Mouse (Mus musculus): ENCODE results near the gene Tk2.
"Not testable (repeated sequence)": the region's sequence is repeated elsewhere in the genome, so short reads cannot be mapped to it uniquely, and the experiment has no call there.

The Tk2 gene

DNA sequence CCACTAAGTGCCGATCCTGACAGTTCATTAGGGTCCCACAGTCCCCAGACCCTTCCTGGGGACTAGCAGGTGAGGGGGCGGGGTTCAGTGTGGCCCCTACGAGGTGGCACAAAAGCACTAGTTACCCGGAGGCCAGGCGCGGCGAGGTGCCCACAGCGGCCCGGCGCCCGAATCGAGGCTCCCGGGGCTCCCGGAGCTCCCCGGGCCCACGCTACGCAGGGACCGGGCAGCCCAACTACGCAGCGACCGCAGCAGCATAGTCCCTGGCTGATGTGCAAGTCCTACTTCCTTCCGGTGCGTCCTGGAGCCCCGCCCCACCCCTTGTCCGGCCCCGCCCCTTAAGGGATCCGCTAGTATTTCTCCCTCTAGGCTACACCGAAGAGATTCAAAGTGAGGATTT, at the start of gene Tk2:
Gene Tk2 (minus strand): TSS at position 283 of the 400 bp plus-strand sequence.
- peak; percentile 61 for DNase-seq (ENCODE audit: low read depth, low spot score)

DNA sequence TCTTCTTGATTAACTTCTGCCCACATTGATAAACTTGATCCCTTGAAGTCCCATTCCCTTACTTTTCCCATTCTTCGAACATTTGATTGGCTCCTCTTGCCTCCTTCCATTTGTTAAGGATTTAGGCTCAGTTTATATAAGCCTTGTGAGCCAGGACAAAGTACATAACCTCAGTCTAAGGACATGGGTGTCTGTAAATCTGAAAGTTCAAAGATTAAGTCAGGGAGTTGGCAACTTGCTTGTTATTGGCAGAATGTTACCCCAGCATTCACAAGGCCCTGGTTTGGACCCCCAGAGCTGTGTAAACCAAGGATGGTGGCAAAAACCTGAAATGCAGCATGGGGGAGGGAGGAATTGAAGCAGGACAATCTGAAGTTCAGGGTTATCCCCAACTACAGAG, 46.0 kb upstream of the Tk2 start:
- DNase-seq (ENCODE audit: low read depth, low spot score): no peak

- DNase-seq (ENCODE audit: low read depth, low spot score): not testable (repeated sequence)
These were observed 44.7 kb upstream of the Tk2 start, which contains the start of gene Cmtm2a for GRCm38 (mm10) chr8:104293081-104293480. Gene Cmtm2a (minus strand): TSS chr8:104293181.

- no peak for DNase-seq (ENCODE audit: low read depth, low spot score)
These were observed 20.6 kb upstream of the Tk2 start for GRCm38 (mm10) chr8:104268937-104269440.

DNA sequence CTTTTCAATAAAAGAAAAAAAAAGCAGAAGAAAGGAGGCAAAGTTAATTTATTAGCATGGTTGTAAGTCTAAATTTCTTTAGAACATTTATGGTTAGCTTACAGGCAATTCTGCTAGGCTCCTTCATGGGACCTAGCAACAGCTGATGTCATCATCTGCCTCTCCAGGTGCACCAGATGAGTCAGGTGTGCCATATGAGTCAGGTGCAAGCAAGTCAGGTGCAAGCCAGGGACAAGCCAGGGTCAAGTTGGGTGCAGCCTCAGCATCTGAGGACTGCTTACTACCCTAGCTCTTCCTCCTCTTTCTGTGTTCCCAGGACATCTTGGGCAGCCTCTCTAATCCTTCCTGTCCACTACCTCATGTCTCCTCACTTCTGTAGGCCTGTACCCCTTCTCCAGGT, 20.0 kb upstream of the Tk2 start:
- no peak for DNase-seq (ENCODE audit: low read depth, low spot score)

DNA sequence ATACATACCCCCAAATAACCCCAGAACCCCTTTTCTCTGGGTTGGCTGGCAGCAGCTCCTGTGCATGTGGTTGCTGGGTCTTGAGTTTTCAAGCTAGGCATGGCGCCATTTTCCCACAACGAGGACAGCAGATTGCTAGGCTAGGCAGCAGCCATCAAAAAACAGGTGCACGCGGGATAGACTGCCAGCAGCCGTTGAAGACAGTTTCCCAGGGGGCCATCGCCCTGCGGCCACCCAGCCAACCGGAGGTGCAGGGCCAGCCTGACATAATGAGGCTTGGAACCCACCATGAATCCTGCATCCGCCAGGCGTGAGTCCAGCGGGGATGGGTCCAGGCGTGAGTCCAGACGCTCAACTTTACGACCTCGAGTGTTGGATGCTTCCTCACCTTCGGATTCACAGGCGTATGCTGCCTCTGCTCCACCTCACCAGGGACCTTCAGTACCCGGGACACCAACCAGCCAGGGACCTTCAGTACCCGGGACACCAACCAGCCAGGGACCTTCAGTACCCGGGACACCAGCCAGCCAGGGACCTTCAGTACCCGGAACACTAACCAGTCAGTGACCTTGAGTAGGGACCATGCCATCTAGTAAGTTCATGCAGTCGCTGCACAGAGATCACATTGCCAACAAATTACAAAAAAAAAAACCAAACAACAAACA, 16.0 kb upstream of the Tk2 start:
- DNase-seq (ENCODE audit: low read depth, low spot score): not testable (repeated sequence)

GRCm38 (mm10) chr8:104261802-104262201, 13.4 kb upstream of the Tk2 start:
- DNase-seq (ENCODE audit: low read depth, low spot score): not testable (repeated sequence)

DNA sequence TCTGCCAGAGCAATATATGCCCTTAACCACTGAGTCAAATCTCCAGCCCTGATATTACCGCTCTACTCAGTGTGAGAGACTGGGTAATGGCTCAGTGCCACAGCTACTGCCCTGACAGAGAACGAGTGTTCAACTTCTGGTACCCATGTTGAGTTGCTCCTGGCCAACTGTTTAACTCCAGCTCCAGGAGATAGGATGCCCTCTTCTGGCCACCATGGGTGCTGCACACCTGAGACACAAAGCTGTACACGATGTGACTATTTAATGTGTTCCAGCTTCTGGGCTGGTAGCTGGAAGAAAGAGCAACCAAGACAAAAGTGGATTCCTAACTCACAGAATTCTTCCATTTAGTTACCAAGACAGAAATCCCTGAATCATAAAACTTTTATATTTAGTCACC, 4.7 kb upstream of the Tk2 start:
- DNase-seq (ENCODE audit: low read depth, low spot score): no peak

GRCm38 (mm10) chr8:104251461-104251860, 3.1 kb upstream of the Tk2 start:
- DNase-seq (ENCODE audit: low read depth, low spot score): no peak

DNA sequence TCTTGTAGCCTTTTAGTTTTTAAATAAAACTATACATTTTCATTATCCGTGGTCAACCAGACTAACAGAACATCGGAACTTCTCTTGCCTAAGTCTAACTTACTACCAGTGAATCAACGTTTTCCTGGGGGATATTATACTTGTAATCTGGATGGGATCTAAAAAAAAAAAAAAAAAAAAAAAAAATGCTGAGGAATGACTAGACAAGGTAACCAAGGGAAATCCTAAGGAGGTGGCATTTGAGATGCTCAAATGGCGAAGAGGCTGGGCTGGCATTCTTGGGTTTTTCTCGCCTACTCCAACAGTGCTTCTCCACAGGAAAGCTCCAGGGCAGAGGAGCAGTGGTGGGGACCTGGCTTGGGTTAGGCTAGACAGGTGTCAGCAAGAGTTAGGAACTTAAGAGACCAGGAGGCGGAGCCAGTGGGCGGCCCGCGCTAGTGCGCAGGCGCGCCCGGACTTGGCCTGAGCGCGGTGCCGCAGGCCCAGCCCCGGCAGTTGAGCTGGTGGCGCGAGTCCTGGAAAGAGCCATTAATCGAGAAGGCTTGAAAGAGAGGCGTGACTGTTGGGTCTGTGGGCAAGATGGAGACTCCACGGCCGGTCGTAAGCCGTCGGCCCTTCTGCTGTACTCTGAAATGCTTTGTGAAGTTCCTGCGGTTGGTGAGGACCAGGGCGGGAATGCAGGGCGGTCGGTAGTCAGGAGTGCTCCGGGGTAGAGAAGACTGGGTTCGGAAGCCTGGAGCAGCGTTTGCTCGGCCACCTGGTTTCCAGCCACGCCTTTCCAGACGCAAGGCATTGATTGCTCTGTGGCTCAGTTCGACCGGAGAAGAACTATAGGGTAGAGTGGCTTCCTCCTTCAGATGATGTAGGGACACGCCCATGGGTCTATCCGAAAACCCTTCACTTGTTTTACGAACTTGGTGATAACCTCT, 2.3 kb upstream of the Tk2 start, which contains the start of gene Cklf:
Gene Cklf (plus strand): TSS at position 423 of the 929 bp plus-strand sequence.
- DNase-seq (ENCODE audit: low read depth, low spot score): peak; percentile 78

DNA sequence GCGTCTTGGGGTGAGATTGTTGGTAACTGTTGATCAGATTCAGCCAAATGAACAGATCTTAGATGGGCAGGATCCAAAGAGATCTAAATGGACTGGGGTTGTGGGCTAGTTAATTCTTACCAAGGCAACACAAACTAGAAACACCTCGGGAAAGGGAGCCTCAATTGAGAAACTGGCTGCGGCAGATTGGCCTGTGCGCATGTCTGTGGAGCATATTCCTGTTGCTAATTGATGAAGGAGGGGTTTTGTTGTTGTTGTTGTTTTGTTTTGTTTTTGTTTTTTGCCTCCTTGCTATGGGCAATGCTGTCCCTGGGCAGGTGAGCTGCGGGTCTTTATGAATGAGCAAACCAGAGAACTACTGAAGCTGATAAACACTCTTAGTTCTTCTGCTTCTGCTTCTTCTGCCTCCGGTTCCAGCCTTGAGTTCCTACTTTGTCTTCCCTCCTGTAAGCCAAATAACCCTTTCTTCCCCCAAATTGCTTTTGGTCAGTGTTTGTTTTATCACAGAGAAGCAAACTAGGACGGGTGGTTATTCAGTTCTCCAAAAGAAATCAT, 1.2 kb upstream of the Tk2 start:
- DNase-seq (ENCODE audit: low read depth, low spot score): no peak

GRCm38 (mm10) chr8:104247908-104248275, 466 bp downstream of the Tk2 start:
- no peak for DNase-seq (ENCODE audit: low read depth, low spot score)

DNA sequence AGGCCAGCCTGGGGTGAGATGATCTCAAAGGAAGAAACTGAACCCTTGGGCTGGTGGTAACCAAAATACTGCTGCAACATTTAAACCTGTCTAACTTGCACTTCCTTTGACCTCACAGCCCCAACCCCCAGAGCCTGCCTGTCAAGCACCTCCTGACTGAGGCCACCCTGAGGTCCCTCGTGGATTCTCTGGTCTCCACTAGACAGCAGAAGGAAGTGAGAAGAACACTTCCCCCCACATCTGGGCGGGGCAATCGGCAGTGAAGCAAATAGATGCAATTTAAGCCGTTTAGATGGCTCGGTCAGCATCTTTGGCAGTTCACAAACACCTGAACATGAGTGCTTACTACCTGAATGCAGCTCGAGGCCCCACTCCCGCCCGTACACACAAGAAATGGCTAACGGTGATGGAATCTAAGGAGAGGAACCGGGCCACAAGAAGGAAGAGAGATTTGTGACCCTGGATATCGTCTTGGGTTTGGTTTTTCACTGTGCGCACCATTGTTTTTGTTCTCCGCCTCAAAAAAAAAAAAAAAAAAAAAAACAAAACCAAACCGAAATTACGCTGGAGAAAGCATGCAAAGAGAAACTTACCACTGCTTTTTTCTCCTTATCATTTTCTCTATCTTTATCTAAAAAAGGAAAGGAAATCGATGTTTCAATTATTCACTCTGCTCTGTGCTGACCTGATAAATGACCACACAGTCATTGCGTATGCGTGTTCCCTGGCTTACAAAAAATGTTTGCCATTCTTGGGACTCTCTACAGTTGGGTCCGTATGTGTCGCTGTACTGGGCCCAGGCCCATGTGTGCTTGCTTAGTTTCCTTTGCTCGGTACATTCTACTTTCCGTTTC, 1.1 kb downstream of the Tk2 start:
- no peak for DNase-seq (ENCODE audit: low read depth, low spot score)

DNA sequence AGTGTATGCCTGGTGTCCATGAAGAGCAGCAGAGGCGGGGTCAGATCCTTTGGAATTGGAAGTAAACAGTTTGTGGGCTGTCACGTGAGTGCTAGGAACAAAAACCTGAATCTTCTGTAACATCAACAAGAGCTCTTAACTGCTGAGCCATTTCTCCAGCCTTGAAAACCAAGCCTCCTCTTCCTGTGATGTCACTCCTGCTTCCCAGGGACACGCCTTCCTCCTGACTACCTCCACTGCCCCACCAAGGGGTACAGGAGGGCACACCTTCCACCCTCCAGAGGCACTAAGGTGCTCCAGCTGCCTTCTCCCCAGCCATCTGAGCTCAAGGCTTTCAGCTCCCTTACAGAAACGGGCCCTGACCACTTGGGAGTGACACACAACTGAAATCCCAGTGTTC, 1.7 kb downstream of the Tk2 start:
- DNase-seq (ENCODE audit: low read depth, low spot score): no peak

DNA sequence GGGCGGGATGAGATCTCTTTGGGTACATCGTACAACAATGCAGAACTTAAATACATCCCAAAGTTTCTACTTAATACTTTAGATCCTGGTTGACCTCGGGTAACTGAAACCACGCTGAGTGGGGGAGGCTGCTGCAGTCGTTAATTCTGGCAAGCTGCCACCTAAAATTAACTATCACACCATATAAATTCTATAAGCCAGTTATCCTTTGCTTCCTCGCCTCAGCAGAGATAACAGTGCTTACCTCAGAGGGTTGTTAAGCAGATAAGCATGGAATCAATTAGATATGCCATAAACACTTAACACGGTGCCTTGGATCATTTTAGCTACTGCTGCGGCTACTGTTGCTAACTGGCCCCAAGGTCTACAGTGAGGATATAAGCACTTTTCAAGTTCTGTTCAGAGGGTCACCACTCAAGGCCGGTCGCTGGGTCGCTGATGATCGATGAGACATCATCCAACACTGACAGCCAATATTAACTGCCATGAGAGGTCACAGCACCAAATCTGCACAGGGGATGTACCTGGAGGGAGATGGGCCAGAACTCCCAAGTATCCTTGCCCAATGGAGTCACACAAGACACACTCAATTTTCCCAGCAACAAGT, 6.2 kb downstream of the Tk2 start:
- DNase-seq (ENCODE audit: low read depth, low spot score): no peak

GRCm38 (mm10) chr8:104239418-104239861, 8.9 kb downstream of the Tk2 start:
- no peak for DNase-seq (ENCODE audit: low read depth, low spot score)

GRCm38 (mm10) chr8:104234573-104234972, 13.8 kb downstream of the Tk2 start:
- no peak for DNase-seq (ENCODE audit: low read depth, low spot score)

- no peak for DNase-seq (ENCODE audit: low read depth, low spot score)
These were observed 15.4 kb downstream of the Tk2 start for GRCm38 (mm10) chr8:104232919-104233318.

DNA sequence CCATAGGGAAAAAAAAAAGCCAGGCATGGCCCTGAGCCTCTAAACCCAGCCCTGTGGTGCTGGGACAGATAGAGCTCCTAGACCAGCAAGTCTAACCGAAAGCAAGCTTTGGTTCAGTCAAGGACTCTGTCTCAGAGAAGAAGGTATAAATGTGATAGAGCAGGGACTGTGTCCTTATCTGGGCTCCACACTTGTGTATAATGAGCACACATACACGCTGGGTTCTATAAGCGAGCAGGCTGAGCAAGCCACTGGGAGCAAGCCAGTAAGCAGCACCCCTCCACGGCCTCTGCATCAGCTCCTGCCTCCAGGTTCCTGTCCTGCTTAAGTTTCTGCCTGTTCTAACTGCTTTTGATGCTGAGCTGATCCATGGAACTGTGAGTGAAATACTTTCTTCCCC, 16.3 kb downstream of the Tk2 start:
- DNase-seq (ENCODE audit: low read depth, low spot score): no peak

DNA sequence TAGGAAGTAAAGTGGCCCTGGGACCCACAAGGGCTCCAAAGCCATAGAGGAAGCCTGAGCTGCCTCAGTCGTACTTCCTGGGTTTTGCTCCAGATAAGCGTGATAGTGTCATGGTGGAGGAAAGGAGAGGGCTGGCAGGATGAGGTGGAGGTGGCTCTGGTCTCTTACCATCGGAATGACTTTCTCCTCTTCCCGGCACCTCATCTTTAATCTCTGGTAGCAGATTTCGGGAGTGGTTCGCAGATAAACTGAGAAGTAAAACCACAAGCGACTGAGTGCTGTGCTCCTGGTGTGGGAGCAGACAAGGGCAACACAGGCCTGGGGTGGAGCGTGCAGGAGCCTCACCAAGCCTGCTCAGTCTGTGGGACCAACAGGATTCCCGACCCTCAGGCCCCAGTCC, 18.0 kb downstream of the Tk2 start:
- DNase-seq (ENCODE audit: low read depth, low spot score): no peak

GRCm38 (mm10) chr8:104227048-104227447, 21.3 kb downstream of the Tk2 start:
- DNase-seq (ENCODE audit: low read depth, low spot score): no peak

All from retina, postnatal 7 days (tissue).